Mouse (Mus musculus) spleen, adult 2 months (tissue): Measurements from ENCODE around the gene Plcxd2.

Source experiments
- CTCF ChIP-seq: fragments of 200-500 bp; IDR thresholded peaks from 2 replicates; pipeline ENCODE4 v1.5.1; 2011; ENCODE audit warnings: mild to moderate bottlenecking, inconsistent platforms; ENCODE audit not compliant: insufficient read depth, insufficient read length, insufficient replicate concordance; ENCODE audit errors: extremely low read depth
- POLR2A ChIP-seq: fragments of 200-500 bp; IDR thresholded peaks from 2 replicates; pipeline ENCODE4 v1.6.1; 2011; ENCODE audit warnings: low read depth, low read length, inconsistent platforms

DNA sequence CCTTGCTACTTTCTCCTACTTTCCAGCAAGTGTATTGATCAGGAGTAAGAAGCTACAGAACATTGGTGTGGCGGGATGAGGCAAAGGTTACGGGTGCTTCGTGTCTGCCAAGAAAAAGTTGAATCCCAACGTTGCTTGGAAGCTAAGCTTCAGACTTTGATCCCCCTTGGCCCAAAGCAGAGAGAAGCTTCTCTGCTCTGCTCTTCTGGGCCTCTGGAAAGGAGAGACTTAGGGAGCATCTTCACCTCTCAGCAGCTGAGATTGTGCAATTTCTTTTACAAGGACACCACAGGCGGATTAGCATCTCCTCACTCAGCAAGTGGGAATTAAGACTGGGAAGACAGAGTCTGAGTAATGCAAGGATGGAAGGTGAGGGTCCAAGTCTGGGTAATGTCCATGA, 83.1 kb downstream of the Plcxd2 start:
- TF ChIP-seq POLR2A: no peak
- no peak for TF ChIP-seq CTCF
